Mouse (Mus musculus) lung, adult 18-20 months (tissue): ENCODE results near the gene Kctd11.
"Not testable (repeated sequence)": the region's sequence is repeated elsewhere in the genome, so short reads cannot be mapped to it uniquely, and the experiment has no call there.

Experiments used
- DNase-seq, 2 experiments: peaks; one replicate each; pipeline ENCODE4 v3.0.0; 2022; ENCODE audit warnings: mixed read lengths in 2 of 2

The Kctd11 gene

GRCm38 (mm10) chr11:69880853-69881603 lies at the start of gene Kctd11:
TSS of gene Kctd11 (minus strand) at chr11:69881406.
- DNase-seq, result peak; percentile 95 to 98

GRCm38 (mm10) chr11:69930176-69930575 lies 49.0 kb upstream of the Kctd11 start:
- not testable (repeated sequence) for DNase-seq

- no peak for DNase-seq
These were observed 48.5 kb upstream of the Kctd11 start for GRCm38 (mm10) chr11:69929712-69930111.

- no peak for DNase-seq
These were observed 46.3 kb upstream of the Kctd11 start for GRCm38 (mm10) chr11:69927501-69927900.

- no peak for DNase-seq
These were observed 41.6 kb upstream of the Kctd11 start for GRCm38 (mm10) chr11:69922796-69923195.

- DNase-seq, result no peak
These were observed 41.0 kb upstream of the Kctd11 start for GRCm38 (mm10) chr11:69922012-69922756.

GRCm38 (mm10) chr11:69921114-69922011 lies 40.2 kb upstream of the Kctd11 start, which contains the start of gene Eif5a:
TSS of gene Eif5a (minus strand) at chr11:69921958.
- DNase-seq, result peak; percentile 100

- DNase-seq, result peak; percentile 33 to 62
These were observed 39.2 kb upstream of the Kctd11 start for GRCm38 (mm10) chr11:69920266-69921031.

GRCm38 (mm10) chr11:69919661-69920265 lies 38.6 kb upstream of the Kctd11 start:
- DNase-seq, result peak; percentile 88

GRCm38 (mm10) chr11:69919053-69919452 lies 37.8 kb upstream of the Kctd11 start:
- no peak for DNase-seq

GRCm38 (mm10) chr11:69918118-69918517 lies 36.9 kb upstream of the Kctd11 start:
- no peak for DNase-seq

GRCm38 (mm10) chr11:69917379-69917948 lies 36.3 kb upstream of the Kctd11 start:
- DNase-seq, result no peak

- not testable (repeated sequence) for DNase-seq
These were observed 35.6 kb upstream of the Kctd11 start for GRCm38 (mm10) chr11:69916652-69917378.

GRCm38 (mm10) chr11:69915667-69916627 lies 34.7 kb upstream of the Kctd11 start:
- DNase-seq, result no peak

GRCm38 (mm10) chr11:69914917-69915430 lies 33.8 kb upstream of the Kctd11 start:
- no peak for DNase-seq

GRCm38 (mm10) chr11:69914372-69914764 lies 33.2 kb upstream of the Kctd11 start:
- no peak for DNase-seq

GRCm38 (mm10) chr11:69913554-69914371 lies 32.6 kb upstream of the Kctd11 start, which contains the start of gene Gps2:
TSS of gene Gps2 (plus strand) at chr11:69913888.
- peak; percentile 92 to 94 for DNase-seq
